Mouse (Mus musculus): ENCODE measurements around the gene Mertk. TPM values are rescaled to one million over a fixed set of nuclear protein-coding genes. Genes with fewer than 3 reads are reported as not detected.
A peak's percentile ranks its signal among the peaks of the same experiment; 100 is the strongest.

Mertk gene
- polyA plus RNA-seq, 1 experiment from 2014 or later = 1.4 TPM

- ATAC-seq (ENCODE audit: low FRiP score, low TSS enrichment) = no peak
Observed at GRCm38 (mm10) chr2:128710609-128711008, 11.9 kb downstream of the Mertk start.

GRCm38 (mm10) chr2:128712940-128713339 is 14.2 kb downstream of the Mertk start:
- no peaks in the 10 kb centered on the region for H3K9me3 ChIP-seq (ENCODE audit: control insufficient read depth, low read length)
- H3K36me3 ChIP-seq (ENCODE audit: control insufficient read depth, insufficient read depth, low read length) = no peaks in the 10 kb centered on the region
- DNase-seq = no peak
- H3K27me3 ChIP-seq (ENCODE audit: control insufficient read depth, insufficient read depth, low read length) = no peaks in the 10 kb centered on the region
- no peak overlapping the region for H3K9ac ChIP-seq (replicated peaks; ENCODE audit: low read length)
- no peak overlapping the region for H3K4me2 ChIP-seq (ENCODE audit: low read length)
- no peak for ATAC-seq (ENCODE audit: low FRiP score, low TSS enrichment)
- H3K4me3 ChIP-seq (replicated peaks; ENCODE audit: low read depth, low read length) = no peak overlapping the region
- 89% methylated on average over 6 of the region's 6 CpGs for WGBS
- 0 out of 2 replicates have a peak, but pooled peaks cover 3% of the 10 kb centered on the region for H3K4me1 ChIP-seq (ENCODE audit: control insufficient read depth, insufficient read depth, low read length)
- no peak overlapping the region for H3K27ac ChIP-seq (replicated peaks; ENCODE audit: low read depth, low read length)

More at GRCm38 (mm10) chr2:128710609-128711008, 11.9 kb downstream of the Mertk start:
- no peak overlapping the region for H3K9ac ChIP-seq (replicated peaks; ENCODE audit: low read length)
- H3K4me2 ChIP-seq (ENCODE audit: low read length) = no peak overlapping the region
- no peak overlapping the region for H3K4me3 ChIP-seq (replicated peaks; ENCODE audit: low read depth, low read length)
- no peaks in the 10 kb centered on the region for H3K9me3 ChIP-seq (ENCODE audit: control insufficient read depth, low read length)
- 85% methylated on average over 6 of the region's 6 CpGs for WGBS
- H3K36me3 ChIP-seq (ENCODE audit: control insufficient read depth, insufficient read depth, low read length) = no peaks in the 10 kb centered on the region
- no peak for DNase-seq
- H3K27me3 ChIP-seq (ENCODE audit: control insufficient read depth, insufficient read depth, low read length) = no peaks in the 10 kb centered on the region
- H3K27ac ChIP-seq (replicated peaks; ENCODE audit: low read depth, low read length) = no peak overlapping the region
- H3K4me1 ChIP-seq (ENCODE audit: control insufficient read depth, insufficient read depth, low read length) = 0 out of 2 replicates have a peak, but pooled peaks cover 3% of the 10 kb centered on the region

- H3K27ac ChIP-seq (replicated peaks; ENCODE audit: low read depth, low read length) = no peak overlapping the region
- 70% methylated on average over 5 of the region's 5 CpGs for WGBS
Observed at GRCm38 (mm10) chr2:128713548-128714003, 14.8 kb downstream of the Mertk start.

GRCm38 (mm10) chr2:128714724-128715241 is 16.0 kb downstream of the Mertk start:
- no peak overlapping the region for H3K4me2 ChIP-seq (ENCODE audit: low read length)
- H3K36me3 ChIP-seq (ENCODE audit: control insufficient read depth, insufficient read depth, low read length) = no peaks in the 10 kb centered on the region
- 81% methylated on average over 7 of the region's 7 CpGs for WGBS
- H3K9me3 ChIP-seq (ENCODE audit: control insufficient read depth, low read length) = no peaks in the 10 kb centered on the region
- H3K27ac ChIP-seq (replicated peaks; ENCODE audit: low read depth, low read length) = no peak overlapping the region
- no peak overlapping the region for H3K9ac ChIP-seq (replicated peaks; ENCODE audit: low read length)
- H3K27me3 ChIP-seq (ENCODE audit: control insufficient read depth, insufficient read depth, low read length) = no peaks in the 10 kb centered on the region
- DNase-seq (no peak), ATAC-seq (ENCODE audit: low FRiP score, low TSS enrichment) (no peak)
- 0 out of 2 replicates have a peak, but pooled peaks cover 3% of the 10 kb centered on the region for H3K4me1 ChIP-seq (ENCODE audit: control insufficient read depth, insufficient read depth, low read length)
- H3K4me3 ChIP-seq (replicated peaks; ENCODE audit: low read depth, low read length) = no peak overlapping the region

More at GRCm38 (mm10) chr2:128713548-128714003, 14.8 kb downstream of the Mertk start:
- no peak overlapping the region for H3K4me3 ChIP-seq (replicated peaks; ENCODE audit: low read depth, low read length)
- H3K4me1 ChIP-seq (ENCODE audit: control insufficient read depth, insufficient read depth, low read length) = 0 out of 2 replicates have a peak, but pooled peaks cover 3% of the 10 kb centered on the region
- H3K36me3 ChIP-seq (ENCODE audit: control insufficient read depth, insufficient read depth, low read length) = no peaks in the 10 kb centered on the region
- H3K9ac ChIP-seq (replicated peaks; ENCODE audit: low read length) = no peak overlapping the region
- ATAC-seq (ENCODE audit: low FRiP score, low TSS enrichment) = no peak
- H3K27me3 ChIP-seq (ENCODE audit: control insufficient read depth, insufficient read depth, low read length) = no peaks in the 10 kb centered on the region
- peak; percentile 60 for DNase-seq
- H3K4me2 ChIP-seq (ENCODE audit: low read length) = no peak overlapping the region
- H3K9me3 ChIP-seq (ENCODE audit: control insufficient read depth, low read length) = no peaks in the 10 kb centered on the region

- H3K4me2 ChIP-seq (ENCODE audit: low read length) = no peak overlapping the region
- H3K9ac ChIP-seq (replicated peaks; ENCODE audit: low read length) = no peak overlapping the region
- WGBS = 100% methylated on average over 1 of the region's 1 CpGs
Observed at GRCm38 (mm10) chr2:128715979-128716378, 17.2 kb downstream of the Mertk start.

GRCm38 (mm10) chr2:128719380-128719779 is 20.6 kb downstream of the Mertk start:
- Histone ChIP-seq H3K9ac (replicated peaks; ENCODE audit: low read length) (no peak overlapping the region), H3K4me1 (ENCODE audit: control insufficient read depth, insufficient read depth, low read length) (no peaks in the 10 kb centered on the region), H3K27ac (replicated peaks; ENCODE audit: low read depth, low read length) (no peak overlapping the region), H3K4me3 (replicated peaks; ENCODE audit: low read depth, low read length) (no peak overlapping the region), H3K9me3 (ENCODE audit: control insufficient read depth, low read length) (no peaks in the 10 kb centered on the region), H3K36me3 (ENCODE audit: control insufficient read depth, insufficient read depth, low read length) (no peaks in the 10 kb centered on the region), H3K27me3 (ENCODE audit: control insufficient read depth, insufficient read depth, low read length) (no peaks in the 10 kb centered on the region), H3K4me2 (ENCODE audit: low read length) (no peak overlapping the region)
- 92% methylated on average over 2 of the region's 2 CpGs for WGBS
- no peak for ATAC-seq (ENCODE audit: low FRiP score, low TSS enrichment)
- DNase-seq = no peak

More at GRCm38 (mm10) chr2:128715979-128716378, 17.2 kb downstream of the Mertk start:
- ATAC-seq (ENCODE audit: low FRiP score, low TSS enrichment) = no peak
- no peak overlapping the region for H3K4me3 ChIP-seq (replicated peaks; ENCODE audit: low read depth, low read length)
- no peaks in the 10 kb centered on the region for H3K9me3 ChIP-seq (ENCODE audit: control insufficient read depth, low read length)
- no peak overlapping the region for H3K27ac ChIP-seq (replicated peaks; ENCODE audit: low read depth, low read length)
- H3K27me3 ChIP-seq (ENCODE audit: control insufficient read depth, insufficient read depth, low read length) = no peaks in the 10 kb centered on the region
- DNase-seq = no peak
- H3K4me1 ChIP-seq (ENCODE audit: control insufficient read depth, insufficient read depth, low read length) = 0 out of 2 replicates have a peak, but pooled peaks cover 3% of the 10 kb centered on the region
- H3K36me3 ChIP-seq (ENCODE audit: control insufficient read depth, insufficient read depth, low read length) = no peaks in the 10 kb centered on the region

GRCm38 (mm10) chr2:128722106-128722710 is 23.5 kb downstream of the Mertk start:
- Histone ChIP-seq H3K4me1 (ENCODE audit: control insufficient read depth, insufficient read depth, low read length) (no peaks in the 10 kb centered on the region), H3K36me3 (ENCODE audit: control insufficient read depth, insufficient read depth, low read length) (no peaks in the 10 kb centered on the region), H3K4me3 (replicated peaks; ENCODE audit: low read depth, low read length) (no peak overlapping the region), H3K9me3 (ENCODE audit: control insufficient read depth, low read length) (no peaks in the 10 kb centered on the region), H3K27ac (replicated peaks; ENCODE audit: low read depth, low read length) (no peak overlapping the region), H3K27me3 (ENCODE audit: control insufficient read depth, insufficient read depth, low read length) (no peaks in the 10 kb centered on the region), H3K4me2 (ENCODE audit: low read length) (no peak overlapping the region), H3K9ac (replicated peaks; ENCODE audit: low read length) (no peak overlapping the region)
- 84% methylated on average over 5 of the region's 5 CpGs for WGBS
- ATAC-seq (ENCODE audit: low FRiP score, low TSS enrichment) (no peak), DNase-seq (no peak)

- Histone ChIP-seq H3K4me1 (ENCODE audit: control insufficient read depth, insufficient read depth, low read length) (no peaks in the 10 kb centered on the region), H3K9me3 (ENCODE audit: control insufficient read depth, low read length) (no peaks in the 10 kb centered on the region), H3K27ac (replicated peaks; ENCODE audit: low read depth, low read length) (no peak overlapping the region), H3K27me3 (ENCODE audit: control insufficient read depth, insufficient read depth, low read length) (no peaks in the 10 kb centered on the region), H3K4me2 (ENCODE audit: low read length) (no peak overlapping the region), H3K4me3 (replicated peaks; ENCODE audit: low read depth, low read length) (no peak overlapping the region), H3K9ac (replicated peaks; ENCODE audit: low read length) (no peak overlapping the region), H3K36me3 (ENCODE audit: control insufficient read depth, insufficient read depth, low read length) (no peaks in the 10 kb centered on the region)
- DNase-seq (no peak), ATAC-seq (ENCODE audit: low FRiP score, low TSS enrichment) (no peak)
- 87% methylated on average over 5 of the region's 5 CpGs for WGBS
Observed at GRCm38 (mm10) chr2:128726067-128726466, 27.3 kb downstream of the Mertk start.

GRCm38 (mm10) chr2:128726626-128727025 is 27.9 kb downstream of the Mertk start:
- no peaks in the 10 kb centered on the region for H3K36me3 ChIP-seq (ENCODE audit: control insufficient read depth, insufficient read depth, low read length)
- H3K27ac ChIP-seq (replicated peaks; ENCODE audit: low read depth, low read length) = no peak overlapping the region
- H3K4me3 ChIP-seq (replicated peaks; ENCODE audit: low read depth, low read length) = no peak overlapping the region
- WGBS = 88% methylated on average over 7 of the region's 7 CpGs
- no peaks in the 10 kb centered on the region for H3K4me1 ChIP-seq (ENCODE audit: control insufficient read depth, insufficient read depth, low read length)
- H3K9me3 ChIP-seq (ENCODE audit: control insufficient read depth, low read length) = no peaks in the 10 kb centered on the region
- H3K27me3 ChIP-seq (ENCODE audit: control insufficient read depth, insufficient read depth, low read length) = no peaks in the 10 kb centered on the region
- H3K9ac ChIP-seq (replicated peaks; ENCODE audit: low read length) = no peak overlapping the region
- DNase-seq (no peak), ATAC-seq (ENCODE audit: low FRiP score, low TSS enrichment) (no peak)
- no peak overlapping the region for H3K4me2 ChIP-seq (ENCODE audit: low read length)

All from midbrain, embryonic 14.5 days (tissue).